Mouse (Mus musculus) skeletal muscle tissue, adult 2 months (tissue): Measurements from ENCODE around the gene Rcn3.

Source experiments
- DNase-seq: peaks from one replicate; pipeline ENCODE4 v3.0.0-alpha.2; 2012; ENCODE audit warnings: low read depth, low spot score

The Rcn3 gene

DNA sequence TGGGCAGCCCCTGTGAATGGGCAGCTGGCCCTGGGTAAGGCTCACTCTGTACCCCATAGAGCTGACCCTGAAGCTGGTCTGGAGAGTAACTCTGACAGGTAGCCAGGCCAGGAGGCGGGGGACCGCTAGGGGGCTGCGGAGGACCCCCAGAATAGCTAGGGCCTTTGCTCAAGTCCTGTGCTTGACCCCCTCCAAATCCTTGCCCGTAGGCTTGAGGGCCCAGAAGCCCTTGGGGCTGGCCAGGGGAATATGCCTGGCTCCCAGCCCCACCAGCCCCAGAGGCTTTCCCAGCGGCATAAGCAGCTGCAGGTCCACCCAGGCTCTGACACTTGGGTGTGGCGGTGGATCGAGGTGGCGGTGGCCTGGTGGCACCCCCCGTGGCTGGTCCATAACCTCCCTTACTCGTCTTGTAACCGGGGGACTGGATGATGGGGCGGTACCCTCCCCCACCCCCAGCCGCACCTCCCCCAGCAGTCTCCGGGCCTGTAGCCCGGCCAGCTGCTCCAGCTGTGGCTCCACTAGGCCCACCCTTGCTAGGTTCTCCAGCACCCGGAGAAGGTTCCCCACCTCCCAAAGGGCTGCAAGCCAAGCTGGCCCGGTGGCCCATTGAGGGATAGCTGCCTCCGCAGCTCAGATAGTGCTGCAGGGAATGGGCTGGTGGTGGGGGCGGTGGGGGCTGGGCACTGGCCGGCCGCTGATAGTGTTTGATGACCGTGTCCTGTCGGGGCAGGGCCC lies 42.9 kb downstream of the Rcn3 start:
- no peak for DNase-seq

DNA sequence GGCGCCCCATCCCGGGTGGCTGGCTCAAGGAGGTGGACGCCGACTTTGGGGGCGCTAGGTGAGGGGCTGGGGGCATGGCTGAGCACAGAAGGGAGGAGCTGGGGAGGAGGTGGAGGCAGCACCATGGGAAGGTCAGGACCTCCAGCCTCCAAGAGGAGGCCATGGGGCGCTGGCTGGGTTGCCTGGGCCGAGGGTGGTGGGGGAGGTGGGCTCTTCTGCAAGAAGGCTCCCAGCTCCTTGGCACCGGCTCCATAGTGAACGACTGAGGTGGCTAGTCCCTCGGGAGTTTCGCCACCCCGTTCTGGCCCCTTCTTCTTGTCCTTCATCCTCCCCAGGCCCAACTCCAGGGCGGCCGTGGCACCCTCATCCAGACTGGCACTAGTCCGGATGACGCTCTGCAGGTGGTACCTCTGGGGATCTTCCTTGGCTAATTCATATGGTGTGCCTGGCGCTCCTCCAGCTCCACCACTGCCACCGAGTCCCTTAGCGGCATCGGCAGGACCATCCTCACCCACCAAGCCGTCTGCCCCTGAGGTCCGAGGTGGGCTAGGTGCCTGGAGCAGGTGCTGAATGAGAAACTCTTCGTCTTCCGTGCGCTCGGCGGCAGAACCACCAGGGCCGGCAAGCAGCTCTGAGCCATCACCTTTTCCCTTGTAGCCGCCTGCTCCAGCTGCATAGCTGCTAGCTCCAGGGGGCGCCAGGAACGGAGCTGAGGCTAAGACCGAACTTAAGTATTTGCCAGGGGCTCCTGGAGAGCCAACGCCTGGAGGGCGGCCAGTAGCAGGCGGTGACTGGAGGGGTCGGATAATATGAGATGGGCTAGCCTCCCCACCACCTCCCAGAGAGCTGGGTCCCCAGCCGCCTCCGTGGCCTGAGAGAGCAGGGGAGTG lies 43.8 kb downstream of the Rcn3 start:
- DNase-seq: no peak

DNA sequence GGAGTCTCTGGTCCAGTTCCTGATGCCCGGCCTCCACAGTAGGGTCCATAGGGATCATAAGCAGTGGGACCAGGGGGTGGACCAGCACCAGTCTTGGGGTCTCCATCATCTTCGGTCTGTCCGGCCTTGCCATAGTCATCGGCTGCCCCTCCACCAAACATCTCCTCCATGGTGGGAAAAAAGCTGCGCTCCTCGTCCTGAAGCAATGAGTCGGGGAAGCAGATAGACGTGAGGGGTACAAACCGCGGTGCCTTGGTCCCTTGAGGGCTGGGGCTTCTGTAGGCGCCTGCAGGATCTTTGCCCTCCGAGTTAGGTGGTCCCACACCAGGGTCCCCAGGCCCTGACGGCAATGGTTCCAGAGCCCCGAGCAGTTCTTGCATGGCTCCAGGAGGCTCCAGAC lies 44.5 kb downstream of the Rcn3 start:
- DNase-seq: no peak

DNA sequence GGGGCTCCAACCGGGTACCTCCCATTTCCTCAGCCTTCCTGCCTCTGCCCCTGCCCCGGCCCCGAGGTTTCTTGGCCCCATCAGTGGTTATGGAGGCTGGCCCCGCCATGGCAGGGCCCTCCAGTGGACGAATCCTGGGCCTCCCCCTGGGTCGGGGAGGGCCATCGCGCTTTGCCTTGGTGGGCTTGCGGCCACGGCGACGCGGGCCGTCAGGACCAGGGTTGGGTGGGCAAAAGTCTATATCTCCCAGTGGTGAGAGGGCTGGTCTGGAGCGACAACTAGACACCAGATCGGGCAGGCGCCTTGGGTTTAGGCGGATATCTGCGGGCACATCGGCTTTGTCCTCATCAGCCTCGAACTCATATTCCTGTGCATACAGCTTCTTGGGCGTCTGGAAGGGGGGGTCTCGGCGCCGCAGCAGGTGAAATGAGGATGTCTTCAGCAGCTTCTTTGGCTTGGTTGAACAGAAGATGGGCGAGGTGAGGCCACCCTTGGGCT lies 45.1 kb downstream of the Rcn3 start:
- DNase-seq: no peak

DNA sequence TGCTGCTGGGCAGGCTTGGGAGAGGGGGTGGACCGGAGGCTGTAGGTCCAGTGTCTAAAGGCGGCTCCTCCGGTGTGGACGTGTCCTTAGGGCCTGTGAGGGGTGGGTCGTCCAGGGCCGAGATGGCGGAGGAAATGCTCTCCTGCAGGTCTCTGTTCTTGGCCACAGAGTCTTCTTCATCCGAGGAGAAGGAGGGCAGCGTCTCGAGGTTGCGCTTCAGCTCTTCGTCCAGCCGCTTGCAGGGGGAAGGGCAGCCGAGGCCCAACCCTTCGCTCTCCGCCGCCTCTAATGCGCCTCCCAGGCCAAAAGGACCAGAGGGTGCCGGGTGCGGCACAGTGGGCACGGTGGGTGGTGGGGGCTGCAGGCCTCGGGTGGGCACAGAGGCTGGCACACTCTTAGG lies 46.3 kb downstream of the Rcn3 start:
- no peak for DNase-seq

DNA sequence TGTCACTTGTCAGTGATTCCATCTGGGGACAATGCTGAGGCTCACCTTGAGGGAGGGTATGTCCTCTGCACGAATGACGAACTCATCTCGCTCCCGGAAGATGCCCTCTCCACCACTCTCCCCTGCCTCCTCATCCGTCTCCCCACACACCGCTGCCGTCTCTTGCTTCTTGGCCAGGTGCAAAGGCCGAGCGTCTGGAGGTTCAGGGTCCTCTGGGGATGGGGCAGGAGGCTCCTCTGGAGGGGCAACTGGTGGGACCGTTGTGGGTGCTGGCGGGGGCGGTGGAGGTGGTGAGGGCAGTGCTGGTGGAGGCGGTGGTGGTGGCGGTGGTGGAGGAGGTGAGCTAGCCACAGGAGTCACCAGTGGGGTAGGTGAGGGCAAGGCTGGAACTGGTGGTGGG lies 48.7 kb downstream of the Rcn3 start:
- no peak for DNase-seq

DNA sequence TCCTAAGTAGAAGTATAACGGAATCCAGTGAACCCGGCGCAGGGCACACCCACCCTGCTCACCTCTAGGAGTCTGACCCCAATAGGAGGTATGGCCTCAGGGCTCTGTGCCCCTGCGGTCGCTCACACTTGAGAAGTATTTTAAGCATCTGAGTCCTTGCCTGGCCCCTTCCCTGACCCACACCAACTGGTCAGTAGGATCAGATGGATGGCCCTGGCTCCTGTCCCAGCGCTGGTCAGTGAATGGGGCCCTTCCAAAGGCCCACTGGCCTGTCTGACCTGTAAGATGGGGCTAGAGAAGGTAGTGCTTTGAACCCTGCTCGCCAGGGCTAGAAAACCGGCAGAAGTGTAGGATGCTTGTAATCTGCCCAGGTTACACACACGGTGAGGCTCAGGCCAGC lies 51.2 kb downstream of the Rcn3 start:
- peak; percentile 72 for DNase-seq

DNA sequence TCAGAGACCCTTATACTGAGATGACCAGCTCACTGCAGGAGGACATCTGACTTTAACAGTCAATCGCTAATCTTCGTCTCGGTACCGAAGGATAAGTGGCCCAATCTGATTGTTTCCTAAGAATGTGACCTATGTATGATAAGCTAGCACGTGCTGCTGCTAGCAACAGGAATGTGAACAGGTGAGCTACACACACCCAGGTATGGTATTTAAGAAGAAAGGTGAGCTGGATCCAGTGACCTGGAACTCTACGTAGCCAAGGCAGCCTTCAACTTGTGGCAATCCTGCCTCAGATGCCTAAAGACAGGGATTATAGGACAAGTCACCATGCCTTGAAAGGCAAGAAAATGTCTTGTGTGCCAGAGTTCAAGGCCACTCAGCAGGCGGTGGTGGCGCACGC lies 53.6 kb downstream of the Rcn3 start:
- no peak for DNase-seq

DNA sequence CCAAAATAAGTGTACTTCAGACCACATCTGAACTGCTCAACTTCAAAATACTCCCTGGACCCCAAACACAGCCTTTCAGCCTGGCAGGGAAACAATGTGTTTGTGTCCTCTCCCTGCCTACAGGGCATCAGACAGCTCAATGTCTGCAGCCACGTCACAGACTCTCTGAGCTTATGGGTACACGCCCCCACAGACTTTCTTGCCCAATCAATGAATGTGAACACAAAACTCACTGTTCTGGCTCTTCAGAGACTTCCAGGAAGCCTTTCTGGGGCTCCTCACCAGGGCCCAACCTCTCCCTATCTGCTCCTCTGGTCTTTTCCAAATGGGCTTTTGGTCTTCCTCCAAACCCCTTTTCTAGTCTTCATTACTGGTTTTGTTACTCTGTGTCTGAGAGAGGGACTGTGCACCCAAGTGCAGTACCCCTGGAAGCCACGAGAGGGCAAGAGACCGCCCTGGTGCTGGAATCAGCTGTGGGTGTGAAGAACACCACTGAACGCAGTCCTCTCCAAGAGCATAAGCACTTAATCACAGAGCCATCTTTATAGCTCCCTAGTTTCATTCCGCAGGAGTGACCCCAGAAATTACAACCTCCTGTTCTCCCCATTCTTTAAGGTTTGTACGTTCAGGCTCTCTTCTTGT lies 54.2 kb downstream of the Rcn3 start:
- no peak for DNase-seq

DNA sequence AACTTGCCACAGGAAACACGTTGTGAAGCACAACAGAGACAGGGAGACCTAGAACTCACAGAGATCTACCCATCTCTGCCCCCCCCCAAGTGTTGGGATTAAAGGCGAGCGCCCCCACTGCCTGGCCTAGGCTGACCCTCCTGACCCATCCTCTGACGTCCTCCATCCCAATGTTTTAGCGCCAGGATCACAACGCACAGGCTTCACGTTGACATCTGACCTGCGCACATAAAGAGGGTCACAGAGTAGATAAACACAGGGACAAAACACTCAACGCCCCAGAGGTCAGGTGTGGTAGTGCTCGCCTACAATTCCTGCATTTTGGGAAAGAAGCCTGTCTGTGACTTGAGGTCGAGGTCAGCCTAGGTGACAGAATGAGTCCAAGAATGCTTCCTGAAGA lies 55.3 kb downstream of the Rcn3 start:
- DNase-seq: no peak

DNA sequence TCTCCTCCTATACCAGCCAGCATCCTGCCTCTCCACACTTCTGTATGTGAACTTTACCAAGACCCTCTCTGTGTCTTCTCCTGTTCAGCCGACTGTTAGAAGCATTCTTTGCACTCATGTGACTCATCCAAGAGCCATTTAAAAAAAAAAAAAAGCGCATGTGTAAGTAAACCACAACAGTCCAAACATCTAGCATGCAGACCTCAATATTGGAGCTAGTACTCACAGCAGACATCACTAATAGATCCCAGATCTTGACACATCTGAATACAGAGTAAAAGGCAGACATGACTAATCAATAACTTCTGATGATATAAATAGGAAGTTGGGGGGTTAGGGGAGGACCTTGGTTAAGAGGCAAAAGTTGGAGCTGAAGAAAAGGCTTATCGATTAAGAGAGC lies 56.4 kb downstream of the Rcn3 start:
- no peak for DNase-seq

DNA sequence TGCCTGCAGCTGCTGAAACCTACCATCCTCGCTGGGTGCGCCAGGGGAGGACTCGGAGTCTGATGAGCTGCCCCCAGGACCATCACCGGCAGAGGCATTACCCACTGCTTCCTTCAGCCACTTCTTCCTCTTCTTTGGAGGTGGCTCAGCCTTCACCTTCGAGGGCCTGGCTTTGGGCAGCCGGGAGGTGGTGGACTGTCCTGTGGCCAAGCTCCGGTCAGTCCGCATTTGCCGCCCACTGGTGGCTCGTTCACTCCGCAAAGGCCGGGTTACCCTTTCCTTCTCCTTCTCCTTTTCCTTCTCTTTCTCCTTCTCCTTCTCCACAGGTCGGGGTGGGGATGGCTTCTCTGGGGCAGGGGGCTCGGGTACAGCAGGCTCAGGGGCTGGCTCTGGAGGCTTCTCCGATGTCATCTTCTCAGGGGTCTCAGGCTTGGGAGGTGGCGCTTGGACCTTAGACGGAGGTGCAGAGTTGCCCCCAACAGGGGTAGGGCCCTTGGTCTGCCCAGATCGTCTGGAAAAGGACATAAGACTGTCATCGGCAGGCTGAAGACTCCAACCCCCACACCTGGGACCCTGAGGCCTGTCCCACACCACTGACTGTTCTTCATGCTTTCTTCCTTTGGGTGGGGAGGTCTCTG lies 58.2 kb downstream of the Rcn3 start:
- no peak for DNase-seq
